Mouse (Mus musculus) liver, embryonic 14.5 days (tissue): Measurements from ENCODE around the gene Tmem190. TPM values are rescaled to one million over a fixed set of nuclear protein-coding genes. Genes with fewer than 3 reads are reported as not detected.

Experiments used
- ATAC-seq: fragments of 200-750 bp; cut with Nextera tagmentation; 2 replicates; pipeline ENCODE4 v1.8.0; 2017; ENCODE audit warnings: moderate number of reproducible peaks, mild to moderate bottlenecking, moderate library complexity; ENCODE audit not compliant: insufficient read depth
- DNase-seq, 3 experiments: peaks; one replicate each; pipeline ENCODE4 v3.0.0-alpha.2; 2012 to 2013; ENCODE audit warnings: low read depth in 3 of 3, low spot score in 3 of 3
- H3K27ac ChIP-seq: fragments of 300-500 bp; sonication (generic); 2 replicates; pipeline ENCODE4 v1.5.1; 2014; ENCODE audit warnings: moderate library complexity, mild to moderate bottlenecking, control low read depth, inconsistent platforms
- H3K27me3 ChIP-seq: fragments of 300-500 bp; sonication (generic); 2 replicates; pipeline ENCODE4 v1.6.1; 2014; ENCODE audit warnings: mild to moderate bottlenecking, low read length, moderate library complexity; ENCODE audit not compliant: control insufficient read depth, insufficient read depth
- H3K36me3 ChIP-seq: fragments of 300-500 bp; sonication (generic); replicated peaks from 2 replicates; pipeline ENCODE4 v1.6.1; 2014; ENCODE audit warnings: low read depth; ENCODE audit not compliant: control insufficient read depth, insufficient read depth
- H3K4me1 ChIP-seq, 2 experiments: fragments of 200-500 bp in 1 of 2; fragments of 300-500 bp in 1 of 2; sonication (generic) in 1 of 2; replicated peaks; 2 replicates each; pipeline ENCODE4 v1.6.1; 2012 to 2014; ENCODE audit warnings: antibody characterized with exemption in 1 of 2, inconsistent platforms in 1 of 2, low read length in 1 of 2; ENCODE audit not compliant: control insufficient read depth in 2 of 2, insufficient read depth in 2 of 2
- H3K4me2 ChIP-seq: fragments of 300-500 bp; sonication (generic); 2 replicates; pipeline ENCODE4 v1.6.1; 2014; ENCODE audit warnings: low read depth, mild to moderate bottlenecking, control low read depth, moderate library complexity
- H3K4me3 ChIP-seq, 2 experiments: fragments of 200-500 bp in 1 of 2; fragments of 300-500 bp in 1 of 2; sonication (generic) in 1 of 2; 2 replicates each; pipeline ENCODE4 v1.5.1; 2012 to 2014; ENCODE audit warnings: low read depth in 2 of 2, low read length in 2 of 2, mild to moderate bottlenecking in 2 of 2, control low read depth in 1 of 2, inconsistent platforms in 1 of 2, moderate library complexity in 1 of 2; ENCODE audit not compliant: insufficient read depth in 1 of 2
- H3K9ac ChIP-seq: fragments of 300-500 bp; sonication (generic); replicated peaks from 2 replicates; pipeline ENCODE4 v1.6.1; 2014; ENCODE audit warnings: mild to moderate bottlenecking, control low read depth, moderate library complexity
- H3K9me3 ChIP-seq: fragments of 300-500 bp; sonication (generic); 2 replicates; pipeline ENCODE4 v1.6.1; 2016; ENCODE audit warnings: low read length, mixed read lengths; ENCODE audit not compliant: control insufficient read depth
- CTCF ChIP-seq: IDR thresholded peaks from 2 replicates; pipeline ENCODE4 v1.5.1; 2016; ENCODE audit warnings: antibody characterized with exemption, low read depth, control low read depth
- EP300 ChIP-seq: IDR thresholded peaks from 2 replicates; pipeline ENCODE4 v1.6.1; 2016; ENCODE audit warnings: antibody characterized with exemption, low read depth
- WGBS: fragments of 180-500 bp; shearing (Covaris S2); extraction: QIAGEN DNeasy Blood & Tissue Kit; methylation state at CpG from one replicate; pipeline ENCODE4 v1.1.7; 2014; ENCODE audit not compliant: insufficient replicate concordance; 5-methylcytosine and 5-hydroxymethylcytosine counted together
- polyA plus RNA-seq, 2 experiments: library from polyadenylated mRNA; depleted of rRNA in 1 of 2; stranded (reverse) in 1 of 2; unstranded in 1 of 2; fragments of >200 nt; fragmentation: Nextera tagmentation in 1 of 2; extraction: Ambion mirVana in 1 of 2; gene quantifications; 2 replicates each; pipeline versions ENCODE4 v1.2.1 to v1.2.3; 2012 to 2014

Gene Tmem190
- polyA plus RNA-seq, 2 experiments = not detected

- Histone ChIP-seq H3K4me2 (no peak overlapping the region), H3K27ac (no peak overlapping the region), H3K9me3 (no peaks in the 10 kb centered on the region), H3K27me3 (peaks cover 22% of the 10 kb centered on the region), H3K36me3 (no peaks in the 10 kb centered on the region), H3K4me3 (no peak overlapping the region), H3K4me1 (peaks cover 4 to 7% of the 10 kb centered on the region in 2 experiments), H3K9ac (no peak overlapping the region)
- TF ChIP-seq CTCF = no peak
- no peak for TF ChIP-seq EP300
- no peak for DNase-seq
- WGBS = 23% methylated on average over 3 of the region's 3 CpGs
- no peak for ATAC-seq
Observed at GRCm38 (mm10) chr7:4782130-4782529, 607 bp upstream of the Tmem190 start.

- H3K4me1 ChIP-seq = peaks cover 9 to 15% of the 10 kb centered on the region in 2 experiments
- no peak overlapping the region for H3K4me3 ChIP-seq
- H3K9ac ChIP-seq = no peak overlapping the region; the same call in 1 of the 2 replicates
- no peaks in the 10 kb centered on the region for H3K36me3 ChIP-seq
- peak overlapping the region; percentile 20; the same call in 1 of the 2 replicates for H3K4me2 ChIP-seq
- 43% methylated on average over 14 of the region's 14 CpGs for WGBS
- peak; percentile 70 for ATAC-seq
- TF ChIP-seq CTCF = no peak
- no peak for TF ChIP-seq EP300
- no peaks in the 10 kb centered on the region for H3K9me3 ChIP-seq
- DNase-seq = no peak
- H3K27ac ChIP-seq = no peak overlapping the region
- peaks cover 5% of the 10 kb centered on the region for H3K27me3 ChIP-seq
Observed at GRCm38 (mm10) chr7:4783667-4784268, 1.0 kb downstream of the Tmem190 start.

- Histone ChIP-seq H3K9ac (peak overlapping the region; percentile 84), H3K9me3 (no peaks in the 10 kb centered on the region), H3K4me3 (peak overlapping the region; percentile 63 to 72), H3K4me2 (peak overlapping the region; percentile 85), H3K4me1 (peaks cover 7 to 20% of the 10 kb centered on the region in 2 experiments), H3K27me3 (no peaks in the 10 kb centered on the region), H3K27ac (peak overlapping the region; percentile 31), H3K36me3 (peaks cover 4% of the 10 kb centered on the region)
- DNase-seq = no peak
- TF ChIP-seq CTCF (peak; percentile 20; the same call in 1 of the 2 replicates), EP300 (no peak)
- under 1% methylated on average over 64 of the region's 64 CpGs for WGBS
- ATAC-seq = peak; percentile 48
Observed at GRCm38 (mm10) chr7:4788499-4789435, 6.0 kb downstream of the Tmem190 start.

GRCm38 (mm10) chr7:4789436-4789935 lies 6.7 kb downstream of the Tmem190 start, which contains the start of gene Tmem238:
Gene Tmem238, minus strand, starts transcription at chr7:4789656.
- 9% methylated on average over 40 of the region's 40 CpGs for WGBS
- peak; percentile 34; the same call in 1 of the 2 replicates for ATAC-seq
- Histone ChIP-seq H3K36me3 (peaks cover 11% of the 10 kb centered on the region), H3K4me1 (peaks cover 6 to 23% of the 10 kb centered on the region in 2 experiments), H3K9me3 (no peaks in the 10 kb centered on the region), H3K4me3 (peak within 1 kb of the TSS; percentile 63 to 72), H3K27ac (peak within 1 kb of the TSS; percentile 31), H3K4me2 (peak within 1 kb of the TSS; percentile 85), H3K27me3 (no peaks in the 10 kb centered on the region), H3K9ac (peak within 1 kb of the TSS; percentile 84)
- TF ChIP-seq EP300 = no peak
- no peak for DNase-seq
